In the genomic region with DNA sequence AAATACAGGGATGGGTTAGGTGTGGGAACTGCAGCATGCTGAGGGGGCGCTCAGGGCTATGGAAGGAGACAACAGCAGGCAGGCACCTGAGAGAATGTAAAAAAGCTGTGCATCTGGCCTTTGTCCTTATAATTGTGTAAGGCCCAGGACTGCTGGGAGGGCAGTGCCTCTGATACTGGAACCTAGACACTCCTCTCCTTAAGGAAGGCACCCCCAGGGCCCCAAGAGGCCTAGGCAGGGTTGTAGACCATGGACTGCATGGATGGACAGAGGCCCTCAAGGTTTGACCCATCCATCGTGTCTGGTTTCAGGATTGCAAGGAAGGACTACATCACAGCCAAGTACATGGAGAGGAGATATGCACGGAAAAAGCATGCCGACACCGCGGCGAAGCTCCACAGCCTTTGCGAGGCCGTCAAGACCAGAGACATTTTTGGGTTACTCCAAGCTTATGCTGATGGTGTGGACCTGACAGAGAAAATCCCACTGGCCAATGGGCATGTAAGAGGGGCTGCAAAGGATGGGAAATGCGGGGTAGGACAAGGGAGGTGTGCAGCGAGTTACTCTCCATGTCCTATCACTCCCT, we compare ENCODE assay signal across 18 mouse cellular contexts.
"Had no signal": no experiment of that assay in that cellular context is flagged by ENCODE, and none has a peak within 500 bp of the region (broad histone marks: within the 10 kb centered on the region; RNA-seq: fewer than 3 reads in every experiment).

No protein-coding gene starts in this region.

- H3K27ac ChIP-seq: liver, embryonic 15.5 days; lung, embryonic 15.5 days; macrophage; midbrain, embryonic 12.5 days; neural tube, embryonic 12.5 days had no signal

- H3K9me3 ChIP-seq: liver, embryonic 15.5 days; lung, embryonic 15.5 days; megakaryocyte, embryonic 14.5 days; midbrain, embryonic 12.5 days; neural tube, embryonic 12.5 days had no signal

- H3K27me3 ChIP-seq: liver, embryonic 15.5 days; lung, embryonic 15.5 days; megakaryocyte, embryonic 14.5 days; midbrain, embryonic 12.5 days; neural tube, embryonic 12.5 days had no signal

- H3K9ac ChIP-seq: liver, embryonic 15.5 days; liver, postnatal 0 days; lung, embryonic 15.5 days; midbrain, embryonic 12.5 days; neural tube, embryonic 12.5 days had no signal

- H3K4me1 ChIP-seq: lung, embryonic 15.5 days; megakaryocyte, embryonic 14.5 days; midbrain, embryonic 12.5 days; neural tube, embryonic 12.5 days had no signal

- H3K36me3 ChIP-seq: liver, embryonic 15.5 days had no signal

- ATAC-seq: liver, postnatal 0 days; lung, postnatal 0 days had no signal

- H3K4me3 ChIP-seq: liver, embryonic 15.5 days; lung, embryonic 15.5 days; megakaryocyte, embryonic 14.5 days; midbrain, embryonic 12.5 days; neural tube, embryonic 12.5 days had no signal

- H3K4me2 ChIP-seq: liver, embryonic 15.5 days; lung, embryonic 15.5 days; midbrain, embryonic 12.5 days; neural tube, embryonic 12.5 days had no signal

- DNase-seq: liver, postnatal 0 days; lung, adult 2 months; lung, postnatal 14 days; lung, postnatal 36 days; midbrain, embryonic 14.5 days; right cerebral cortex, postnatal 25 days; right cerebral cortex, postnatal 4 days; spleen, adult 18-20 months; thymus, adult 18-20 months; thymus, postnatal 14 days; thymus, postnatal 36 days had no signal
